Comparison of ENCODE assay signal across 18 mouse cellular contexts in the genomic region with DNA sequence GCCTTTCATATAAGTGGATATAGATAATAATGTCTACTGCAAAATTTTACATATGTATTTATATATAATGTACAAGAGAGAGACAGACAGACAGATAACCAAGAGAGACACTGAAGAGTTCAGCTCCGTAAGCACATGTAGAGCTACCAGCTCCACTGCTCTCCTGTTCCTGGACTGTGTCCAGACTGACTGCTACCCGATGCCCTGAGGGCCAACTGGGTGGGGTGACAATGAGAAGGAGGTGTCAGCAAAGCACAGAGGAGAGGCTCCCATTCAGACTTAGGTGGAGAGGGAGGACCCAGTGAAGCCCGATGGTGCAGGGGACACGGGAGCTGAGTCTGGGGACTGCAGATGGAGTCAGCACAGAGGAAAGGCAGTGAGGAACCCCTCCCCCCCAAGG. TPM values are rescaled to one million over a fixed set of nuclear protein-coding genes. Genes with fewer than 3 reads are reported as not detected.
DNase-seq lines count a peak whose midpoint lies in the region; TF ChIP-seq lines count a peak whose summit lies in the region.
"Had no signal": no experiment of that assay in that cellular context is flagged by ENCODE, and none has a peak within 500 bp of the region (broad histone marks: within the 10 kb centered on the region; RNA-seq: fewer than 3 reads in every experiment).

No protein-coding gene starts in this region.

- no peak overlapping the region for H3K4me3 ChIP-seq in gastrocnemius, adult 2 months
- no peak overlapping the region for H3K4me3 ChIP-seq in kidney, adult 2 months (ENCODE audit: insufficient read depth, low read depth, low read length)
- H3K4me3 ChIP-seq in ES-Bruce4 (ENCODE audit: low read depth, low read length) = no peak overlapping the region
- H3K4me3 ChIP-seq in limb, embryonic 10.5 days = no peak overlapping the region
- H3K4me3 ChIP-seq: forebrain, embryonic 13.5 days; hindbrain, embryonic 13.5 days; limb, embryonic 13.5 days; liver, embryonic 12.5 days; midbrain, embryonic 10.5 days had no signal

- no peak for TF ChIP-seq CTCF in gastrocnemius, adult 2 months (IDR thresholded peaks at IDR 0.05)
- TF ChIP-seq CTCF in kidney, adult 2 months (conservative IDR thresholded peaks at IDR 0.05; ENCODE audit: insufficient read depth, insufficient read length, low read depth, low read length) = no peak
- TF ChIP-seq CTCF in ES-Bruce4 (IDR thresholded peaks at IDR 0.05; ENCODE audit: low read depth, low read length) = no peak

- 0 out of 2 replicates have a peak, but pooled peaks have one; percentile 8 for TF ChIP-seq EP300 in ES-Bruce4 (IDR thresholded peaks at IDR 0.05; ENCODE audit: insufficient read depth, low read depth, low read length)

- no peak overlapping the region for H3K9ac ChIP-seq in ES-Bruce4 (ENCODE audit: low read depth, poor library complexity, severe bottlenecking)
- H3K9ac ChIP-seq: forebrain, embryonic 13.5 days; hindbrain, embryonic 13.5 days; limb, embryonic 13.5 days; liver, embryonic 12.5 days had no signal

- WGBS in kidney, adult 2 months = 46% methylated on average over 4 of the region's 4 CpGs
- WGBS in limb, embryonic 10.5 days = 49% methylated on average over 4 of the region's 4 CpGs

- H3K27me3 ChIP-seq in kidney, adult 2 months (replicated peaks; ENCODE audit: control insufficient read depth, insufficient read depth, low read length) = no peaks in the 10 kb centered on the region
- no peaks in the 10 kb centered on the region for H3K27me3 ChIP-seq in ES-Bruce4 (ENCODE audit: control insufficient read depth, insufficient read depth, low read length, poor library complexity, severe bottlenecking)
- H3K27me3 ChIP-seq in limb, embryonic 10.5 days (ENCODE audit: low read depth, poor library complexity, severe bottlenecking) = peaks cover 13% of the 10 kb centered on the region; the same call in 1 of the 2 replicates
- H3K27me3 ChIP-seq: forebrain, embryonic 13.5 days; liver, embryonic 12.5 days had no signal

- H3K4me1 ChIP-seq in kidney, adult 2 months (ENCODE audit: control insufficient read depth, insufficient read depth, low read length) = no peaks in the 10 kb centered on the region
- peaks cover 5% of the 10 kb centered on the region for H3K4me1 ChIP-seq in ES-Bruce4 (ENCODE audit: control insufficient read depth, insufficient read depth, low read length)
- H3K4me1 ChIP-seq in limb, embryonic 10.5 days = peaks cover 16% of the 10 kb centered on the region

- no peak overlapping the region for H3K27ac ChIP-seq in gastrocnemius, adult 2 months
- no peak overlapping the region for H3K27ac ChIP-seq in kidney, adult 2 months (ENCODE audit: insufficient read depth, low read depth, low read length)
- peak overlapping the region; percentile 53; the same call in 1 of the 2 replicates for H3K27ac ChIP-seq in ES-Bruce4 (ENCODE audit: insufficient read depth, low read length)
- H3K27ac ChIP-seq in limb, embryonic 10.5 days = 0 out of 2 replicates have a peak overlapping the region, but pooled peaks have one; percentile 7
- H3K27ac ChIP-seq: forebrain, embryonic 13.5 days; hindbrain, embryonic 13.5 days; limb, embryonic 13.5 days; liver, embryonic 12.5 days; midbrain, embryonic 10.5 days had no signal

- H3K36me3 ChIP-seq in kidney, adult 2 months (ENCODE audit: control insufficient read depth, insufficient read depth, low read length) = no peaks in the 10 kb centered on the region
- no peaks in the 10 kb centered on the region for H3K36me3 ChIP-seq in ES-Bruce4 (ENCODE audit: control insufficient read depth, insufficient read depth, low read length, poor library complexity, severe bottlenecking)
- no peaks in the 10 kb centered on the region for H3K36me3 ChIP-seq in limb, embryonic 10.5 days
- H3K36me3 ChIP-seq: hindbrain, embryonic 13.5 days; limb, embryonic 13.5 days; liver, embryonic 12.5 days; midbrain, embryonic 10.5 days had no signal

- no peak for TF ChIP-seq POLR2A in kidney, adult 2 months (IDR thresholded peaks at IDR 0.05; ENCODE audit: low read depth, low read length)
- TF ChIP-seq POLR2A in ES-Bruce4 (IDR thresholded peaks at IDR 0.05; ENCODE audit: insufficient read depth, low read length) = no peak

- H3K9me3 ChIP-seq in ES-Bruce4 (replicated peaks; ENCODE audit: control insufficient read depth, insufficient read depth, low read length, poor library complexity, severe bottlenecking) = no peaks in the 10 kb centered on the region
- no peaks in the 10 kb centered on the region for H3K9me3 ChIP-seq in limb, embryonic 10.5 days (replicated peaks)
- H3K9me3 ChIP-seq: forebrain, embryonic 13.5 days; hindbrain, embryonic 13.5 days; limb, embryonic 13.5 days; liver, embryonic 12.5 days; midbrain, embryonic 10.5 days had no signal

- intact Hi-C loops in gastrocnemius, adult 2 months (cut with DNase I) = loop anchor here (10.0 kb wide), 1 partner anchor 216 kb away; no protein-coding TSS in a partner anchor

- DNase-seq in gastrocnemius, adult 2 months = peak; percentile 69
- DNase-seq in gastrocnemius, postnatal 4 days (ENCODE audit: low spot score in 2 of 2) = no peak
- peak; percentile 42 for DNase-seq in kidney, adult 2 months
- DNase-seq in kidney, adult 8-10 months = no peak
- no peak for DNase-seq in limb, embryonic 10.5 days (ENCODE audit: low spot score)
- no peak for DNase-seq in layer of hippocampus, postnatal 14 days (ENCODE audit: low spot score in 2 of 2)
- DNase-seq: cerebellum, adult 2 months; cerebellum, postnatal 25 days; gastrocnemius, postnatal 10 days; kidney, adult 9 months; lung, adult 18-20 months; lung, postnatal 10 days had no signal

RNA-seq across cellular contexts. Expression of gene Mdga1, which starts 9.1 kb away (rescaled TPM):
- 10 to 100 TPM; 29.5 to 41.3 TPM for total RNA-seq in gastrocnemius, adult 2 months (2021)
- total RNA-seq in gastrocnemius, postnatal 4 days (2021) = 10 to 100 TPM; 33.5 to 43.2 TPM
- polyA plus RNA-seq in kidney, adult 2 months (2012; rRNA removed) = 0.50 and 1.3 TPM in 2 replicates
- 2.6 and 4.5 TPM in 2 replicates for polyA plus RNA-seq in ES-Bruce4 (2011; ENCODE audit: insufficient read depth, insufficient read length, low read depth, missing spikeins)
- polyA plus RNA-seq in limb, embryonic 10.5 days (2016; fragmentation: Nextera tagmentation; extraction: Ambion mirVana) = 1.2 and 4.0 TPM in 2 replicates
- 10 to 100 TPM; 61.1 to 68.7 TPM for total RNA-seq in layer of hippocampus, postnatal 14 days (2021)

RNA-seq across cellular contexts. Expression of gene Zfand3, which starts 25.5 kb away (rescaled TPM):
- 100 to 1,000 TPM; 193 to 204 TPM for total RNA-seq in gastrocnemius, adult 2 months (2021)
- total RNA-seq in gastrocnemius, postnatal 4 days (2021) = 100 to 1,000 TPM; 122 to 139 TPM
- 103 and 111 TPM in 2 replicates for polyA plus RNA-seq in kidney, adult 2 months (2012; rRNA removed)
- polyA plus RNA-seq in ES-Bruce4 (2011; ENCODE audit: insufficient read depth, insufficient read length, low read depth, missing spikeins) = 69.3 and 70.8 TPM in 2 replicates
- polyA plus RNA-seq in limb, embryonic 10.5 days (2016; fragmentation: Nextera tagmentation; extraction: Ambion mirVana) = 53.9 and 62.8 TPM in 2 replicates
- total RNA-seq in layer of hippocampus, postnatal 14 days (2021) = 100 to 1,000 TPM; 117 to 122 TPM

Comparison
In these comparisons a context has a peak if more than half of its experiments do, and no peak if none do; other contexts are left out.
1. DNase-seq: peak in gastrocnemius, adult 2 months (single experiment) and kidney, adult 2 months (single experiment); none in gastrocnemius, postnatal 4 days (0 of 2), kidney, adult 8-10 months (0 of 2), limb, embryonic 10.5 days (single experiment) and layer of hippocampus, postnatal 14 days (0 of 2).
2. H3K27ac ChIP-seq: peak in ES-Bruce4 (single experiment) and limb, embryonic 10.5 days (single experiment); none in gastrocnemius, adult 2 months (single experiment) and kidney, adult 2 months (single experiment).